11 mouse cellular contexts compared by ENCODE assay signal in the genomic region with DNA sequence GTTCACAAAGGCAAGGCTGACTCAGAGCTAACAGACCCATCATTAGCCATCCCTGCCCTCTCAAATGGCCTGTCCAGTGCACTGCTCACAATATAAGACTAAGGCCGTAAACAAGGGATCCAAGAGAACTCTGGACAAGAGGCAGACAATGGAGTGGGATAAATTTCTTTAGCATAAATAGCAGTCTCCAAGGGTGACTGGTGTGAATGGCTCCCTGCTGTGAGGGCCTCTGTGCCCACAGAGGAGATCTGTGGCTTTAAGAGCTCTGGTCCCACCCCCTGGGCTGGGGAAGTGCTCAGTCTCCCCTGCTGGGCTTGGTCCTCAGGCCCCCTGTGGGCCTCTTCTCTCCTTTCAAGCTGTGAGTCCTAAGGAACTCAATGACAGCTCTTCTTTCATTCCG.
DNase-seq lines count a peak whose midpoint lies in the region; ATAC-seq lines count a peak whose summit lies in the region.
"Had no signal": no experiment of that assay in that cellular context is flagged by ENCODE, and none has a peak within 500 bp of the region (broad histone marks: within the 10 kb centered on the region; RNA-seq: fewer than 3 reads in every experiment).

No protein-coding gene starts in this region.

- H3K36me3 ChIP-seq in kidney, embryonic 14.5 days (ENCODE audit: control insufficient read depth, insufficient read depth, low read length) = no peaks in the 10 kb centered on the region
- H3K36me3 ChIP-seq in forebrain, embryonic 12.5 days (replicated peaks) = no peaks in the 10 kb centered on the region
- H3K36me3 ChIP-seq: embryonic facial prominence, embryonic 13.5 days had no signal

- H3K9ac ChIP-seq in kidney, embryonic 14.5 days (ENCODE audit: low read depth, low read length) = no peak overlapping the region
- H3K9ac ChIP-seq in forebrain, embryonic 12.5 days = peak overlapping the region; percentile 7; the same call in 1 of the 2 replicates
- H3K9ac ChIP-seq: embryonic facial prominence, embryonic 13.5 days had no signal

- H3K27me3 ChIP-seq in kidney, embryonic 14.5 days (ENCODE audit: control insufficient read depth, insufficient read depth, low read length) = no peaks in the 10 kb centered on the region
- H3K27me3 ChIP-seq in forebrain, embryonic 12.5 days = peaks cover 29% of the 10 kb centered on the region
- H3K27me3 ChIP-seq: embryonic facial prominence, embryonic 13.5 days had no signal

- no peak overlapping the region for H3K27ac ChIP-seq in kidney, embryonic 14.5 days (ENCODE audit: low read depth, low read length)
- peak overlapping the region; percentile 71 for H3K27ac ChIP-seq in forebrain, embryonic 12.5 days
- H3K27ac ChIP-seq: embryonic facial prominence, embryonic 13.5 days had no signal

- DNase-seq in kidney, adult 8-10 months = no peak
- peak; percentile 82 for DNase-seq in mesoderm, embryonic 11.5 days (ENCODE audit: low read depth, low spot score)
- DNase-seq in retina, postnatal 1 day = peak; percentile 53
- DNase-seq in ovary, postnatal 14 days (ENCODE audit: low spot score) = no peak
- no peak for DNase-seq in lung, postnatal 25 days (ENCODE audit: low spot score)
- DNase-seq in urinary bladder, adult 18-20 months (ENCODE audit: low spot score in 2 of 2) = no peak
- DNase-seq: spleen, adult 18-20 months had no signal

- peaks cover 11% of the 10 kb centered on the region; the same call in 1 of the 2 replicates for H3K4me1 ChIP-seq in kidney, embryonic 14.5 days (ENCODE audit: control insufficient read depth, insufficient read depth, low read length)
- peaks cover 46% of the 10 kb centered on the region for H3K4me1 ChIP-seq in forebrain, embryonic 12.5 days

- WGBS in kidney, embryonic 14.5 days = 54% methylated on average over 2 of the region's 2 CpGs
- 6% methylated on average over 2 of the region's 2 CpGs for WGBS in forebrain, embryonic 12.5 days

- no peak overlapping the region for H3K4me2 ChIP-seq in kidney, embryonic 14.5 days (replicated peaks; ENCODE audit: low read depth, low read length)
- peak overlapping the region; percentile 24 for H3K4me2 ChIP-seq in forebrain, embryonic 12.5 days
- H3K4me2 ChIP-seq: embryonic facial prominence, embryonic 13.5 days had no signal

- no peaks in the 10 kb centered on the region for H3K9me3 ChIP-seq in kidney, embryonic 14.5 days (ENCODE audit: control insufficient read depth, low read length)
- no peaks in the 10 kb centered on the region for H3K9me3 ChIP-seq in forebrain, embryonic 12.5 days
- H3K9me3 ChIP-seq: embryonic facial prominence, embryonic 13.5 days had no signal

- no peak overlapping the region for H3K4me3 ChIP-seq in kidney, embryonic 14.5 days (ENCODE audit: low read length)
- no peak overlapping the region for H3K4me3 ChIP-seq in forebrain, embryonic 12.5 days (replicated peaks)
- H3K4me3 ChIP-seq: embryonic facial prominence, embryonic 13.5 days had no signal

- 0 out of 2 replicates have a peak, but pooled peaks have one; percentile 52 for ATAC-seq in kidney, embryonic 14.5 days (ENCODE audit: low FRiP score, low TSS enrichment)
- ATAC-seq in forebrain, embryonic 12.5 days (ENCODE audit: low FRiP score) = peak; percentile 73
- ATAC-seq: inflammation-experienced regulatory T-cells, adult 6 months had no signal

Comparison
In these comparisons a context has a peak if more than half of its experiments do, and no peak if none do; other contexts are left out.
1. DNase-seq: peak in mesoderm, embryonic 11.5 days (single experiment) and retina, postnatal 1 day (single experiment); none in kidney, adult 8-10 months (0 of 2), ovary, postnatal 14 days (single experiment), lung, postnatal 25 days (single experiment) and urinary bladder, adult 18-20 months (0 of 2).